Mouse (Mus musculus) liver (tissue): ENCODE measurements around the gene Evc2.

Experiments used
- DNase-seq: peaks from one replicate; pipeline ENCODE4 v3.0.0-alpha.2; 2020; ENCODE audit warnings: mixed read lengths

The Evc2 gene

DNA sequence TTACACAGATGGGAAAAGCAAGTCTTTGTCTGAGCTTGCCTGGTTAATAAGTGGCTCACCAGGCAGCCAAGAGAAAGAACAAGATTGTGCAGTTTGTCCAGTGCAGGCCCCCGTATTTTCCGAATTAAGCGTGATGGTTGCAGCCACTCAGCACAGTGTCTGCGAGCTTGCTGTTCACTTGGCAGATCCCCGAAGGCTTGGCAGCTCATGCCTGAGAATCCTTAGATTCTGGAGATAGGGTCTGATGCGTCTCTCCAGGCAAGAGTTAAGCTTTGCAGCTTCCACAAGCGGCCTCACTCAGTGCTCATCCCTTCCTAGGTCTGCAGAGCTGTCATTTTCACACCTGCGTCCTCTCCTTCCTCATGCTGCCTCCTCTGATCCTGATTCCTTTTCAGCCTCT, 30.5 kb downstream of the Evc2 start:
- no peak for DNase-seq

DNA sequence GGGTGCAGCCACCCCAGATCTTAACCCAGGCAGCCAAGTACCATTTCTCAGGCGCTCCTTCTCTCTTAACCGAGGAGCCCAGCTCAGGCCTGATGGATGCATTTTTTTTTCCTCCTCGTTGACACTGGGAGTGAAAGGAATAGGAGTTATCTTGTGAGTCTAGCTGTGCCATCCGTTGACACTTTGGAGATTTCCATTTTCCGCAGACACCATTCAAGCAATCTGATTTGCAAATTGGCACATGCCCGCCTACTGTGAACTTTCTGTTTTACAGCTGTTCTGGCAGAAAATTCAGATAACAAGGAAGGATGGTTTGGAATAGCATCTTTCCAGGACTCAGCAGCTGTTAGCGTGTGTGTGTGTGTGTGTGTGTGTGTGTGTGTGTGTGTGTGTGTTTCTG, 39.1 kb downstream of the Evc2 start:
- DNase-seq = no peak

DNA sequence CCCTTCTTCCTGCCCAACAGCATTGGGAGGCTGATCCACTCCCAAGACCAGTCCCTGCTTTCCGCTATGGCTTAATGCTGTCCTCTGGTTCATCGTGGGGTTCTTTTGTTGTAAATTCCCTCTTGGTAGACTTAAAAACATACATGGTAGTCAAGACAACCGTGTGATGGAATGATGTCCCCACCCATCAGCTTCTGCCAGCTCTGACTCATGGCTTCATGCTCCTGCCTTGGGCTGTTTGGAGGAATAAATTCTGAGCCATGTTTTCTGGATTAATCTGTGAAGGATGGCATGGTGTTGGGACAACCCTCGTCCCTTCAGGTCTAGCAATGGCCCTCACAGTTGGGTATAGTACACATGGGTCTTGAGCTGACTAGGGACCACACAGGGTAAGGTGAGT, 42.3 kb downstream of the Evc2 start:
- DNase-seq = no peak

DNA sequence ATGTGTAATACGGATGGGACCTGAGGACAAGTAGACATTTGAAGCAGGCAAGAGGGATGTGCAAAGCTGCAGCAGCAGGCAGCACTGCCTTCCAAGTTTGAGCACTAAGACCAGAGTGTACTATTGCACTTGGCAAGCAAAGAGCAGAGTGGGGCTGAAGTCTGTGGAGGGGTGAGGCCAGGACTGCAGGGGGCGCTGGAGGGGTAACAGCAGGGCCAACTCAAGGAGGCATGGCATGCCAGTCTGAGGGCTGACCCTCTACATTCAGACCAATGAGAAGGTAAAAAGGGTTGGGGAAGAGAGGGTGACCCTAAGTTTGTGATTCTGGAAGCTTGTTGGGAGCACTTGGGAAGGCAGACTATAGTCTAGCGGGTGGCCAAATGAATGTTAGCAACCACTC, 45.3 kb downstream of the Evc2 start:
- DNase-seq = peak; percentile 11

DNA sequence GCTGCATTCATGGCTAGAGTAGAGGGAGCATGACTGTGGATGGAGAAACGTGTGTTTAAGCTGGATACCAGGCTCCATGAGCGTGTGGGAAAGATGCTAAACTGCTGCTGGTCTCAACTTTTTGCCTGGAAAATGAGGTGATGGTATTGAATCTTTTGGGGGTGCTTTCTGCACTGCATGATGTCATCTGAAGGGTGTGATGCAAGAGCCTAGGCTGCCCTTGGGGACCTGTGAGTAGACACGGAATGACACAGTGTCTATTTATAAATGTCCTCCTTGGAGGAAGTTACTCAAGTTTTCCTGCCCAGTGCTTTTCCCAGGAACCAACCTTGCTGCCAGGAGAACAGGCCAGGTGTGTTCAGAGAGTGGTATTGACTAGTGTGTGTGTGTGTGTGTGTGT, 50.3 kb downstream of the Evc2 start:
- DNase-seq = no peak

DNA sequence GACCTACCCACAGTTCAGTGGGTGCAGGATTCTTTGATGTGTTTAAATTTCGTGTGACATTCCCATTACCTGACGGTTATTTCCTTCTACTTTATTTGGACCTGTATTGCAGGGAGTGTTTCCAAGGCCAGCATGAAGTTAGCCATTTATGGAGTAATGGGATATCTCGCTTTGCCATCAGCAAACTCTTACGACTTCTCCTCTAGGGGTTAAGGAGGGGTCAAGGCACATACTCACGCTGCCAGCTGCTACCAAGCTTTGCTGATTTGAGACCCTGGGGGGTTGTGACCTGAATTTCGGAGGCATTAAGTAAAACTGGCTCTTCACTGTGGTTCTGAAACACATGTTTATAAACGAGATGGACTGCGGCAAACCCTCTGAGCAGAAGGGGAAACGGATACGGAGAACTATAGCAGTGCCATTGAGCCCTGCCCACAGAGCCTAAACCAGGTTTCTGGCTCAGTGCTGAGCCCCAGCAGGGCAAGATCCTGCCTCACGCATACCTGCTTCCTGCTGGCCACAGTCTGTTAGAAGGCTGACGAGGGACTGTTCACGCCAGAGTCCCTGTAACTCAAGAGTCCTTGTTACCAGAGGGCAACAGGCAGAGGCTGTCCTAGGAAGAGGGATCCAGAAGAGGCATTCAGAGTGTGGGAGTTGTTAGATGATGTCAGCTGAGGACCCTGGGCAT, 51.7 kb downstream of the Evc2 start:
- no peak for DNase-seq

DNA sequence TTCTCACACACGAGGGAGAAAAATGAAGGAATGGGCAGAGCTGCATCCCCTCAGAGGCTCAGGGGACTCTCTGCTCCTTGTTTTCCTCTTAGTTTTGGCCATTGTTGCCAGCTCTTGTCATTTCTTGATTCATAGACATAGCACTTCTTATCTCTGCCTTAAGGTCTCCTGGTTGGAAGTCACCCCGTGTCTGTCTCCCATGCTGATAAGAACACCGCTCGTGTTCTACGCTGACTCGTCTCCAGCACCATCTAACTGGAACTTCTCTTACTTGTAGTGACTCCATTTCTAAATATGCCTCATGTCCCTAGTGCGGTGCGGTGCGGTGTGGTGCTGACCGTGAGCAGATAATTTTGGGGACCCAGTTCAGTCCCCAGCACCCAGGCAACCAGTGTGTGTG, 52.6 kb downstream of the Evc2 start:
- peak; percentile 7 for DNase-seq

DNA sequence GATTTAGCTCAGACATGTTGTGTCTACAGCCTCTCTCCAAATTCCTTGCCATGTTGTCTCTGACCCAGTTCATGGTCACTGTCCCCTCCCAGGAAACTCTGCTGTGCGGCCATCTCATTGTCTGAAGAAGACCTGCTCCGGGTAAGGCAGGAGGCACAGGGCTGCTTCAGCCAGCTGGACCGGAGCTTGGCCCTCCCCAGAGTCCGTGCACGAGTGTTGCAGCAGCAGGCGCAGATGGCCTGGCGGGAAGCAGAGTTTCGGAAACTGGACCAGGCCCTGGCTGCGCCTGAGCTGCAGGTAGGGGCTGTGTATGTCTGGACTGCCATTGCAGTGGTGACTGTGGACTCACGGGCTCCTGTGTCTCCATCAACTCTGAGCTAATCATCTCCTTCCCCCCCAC, 53.6 kb downstream of the Evc2 start:
- no peak for DNase-seq

DNA sequence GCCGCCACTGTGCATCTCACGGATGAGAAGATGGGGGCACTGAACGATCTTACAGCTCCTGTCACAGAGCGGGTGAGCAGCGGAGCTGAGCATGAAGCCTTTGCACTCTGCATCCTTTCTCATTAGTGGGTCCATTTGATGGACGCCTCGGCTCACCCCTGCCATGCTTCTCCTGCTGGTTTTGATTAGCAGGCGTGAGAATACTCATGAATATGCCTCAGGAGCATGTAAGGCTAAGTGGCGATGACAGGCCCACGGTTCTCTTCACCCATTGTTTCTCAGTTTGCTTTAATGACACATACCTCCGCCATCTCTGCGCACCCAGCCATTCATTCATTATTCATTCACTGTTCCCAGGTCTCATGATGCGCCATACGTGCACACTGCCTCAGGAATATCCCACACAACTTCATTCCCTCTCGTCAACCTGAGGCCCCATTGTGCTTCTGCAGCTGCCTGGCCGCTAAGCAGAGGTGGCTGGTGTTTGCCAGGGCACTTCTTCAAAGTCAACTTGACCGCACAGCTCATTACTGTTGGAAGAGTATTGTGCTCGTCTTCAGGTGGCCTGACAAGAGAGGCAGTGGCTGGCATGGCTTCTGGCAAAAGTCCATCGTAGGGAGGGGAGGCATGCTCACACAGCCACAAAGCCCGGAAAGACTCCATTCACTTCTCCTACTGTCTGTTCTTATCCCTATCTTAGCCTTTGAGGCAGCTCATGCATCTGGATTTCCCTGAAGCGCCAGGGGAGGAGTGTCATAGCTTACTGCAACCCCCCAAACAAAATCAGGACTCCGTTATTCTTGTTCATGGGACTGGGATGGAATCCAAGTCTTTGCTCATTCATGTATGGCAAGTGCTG, 57.1 kb downstream of the Evc2 start:
- no peak for DNase-seq

DNA sequence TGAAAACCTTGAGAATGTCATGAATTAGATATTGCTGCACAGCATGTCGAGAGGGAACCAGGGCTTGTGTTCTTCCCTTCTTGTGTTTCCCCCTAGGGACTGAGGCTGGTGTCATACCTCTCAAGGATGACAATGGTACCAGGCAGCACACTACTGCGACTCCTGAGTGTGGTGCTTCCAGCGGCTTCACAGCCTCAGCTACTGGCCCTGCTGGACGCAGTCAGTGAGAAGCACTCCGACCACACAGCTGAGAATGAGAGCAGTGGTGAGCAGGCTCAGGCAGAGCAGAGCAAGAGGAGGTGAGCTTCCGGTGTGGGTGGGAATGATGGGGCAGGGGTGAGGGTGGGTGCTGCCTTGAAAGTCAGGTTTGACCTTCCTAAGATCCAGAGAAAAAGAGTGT, 80.7 kb downstream of the Evc2 start:
- DNase-seq = no peak

DNA sequence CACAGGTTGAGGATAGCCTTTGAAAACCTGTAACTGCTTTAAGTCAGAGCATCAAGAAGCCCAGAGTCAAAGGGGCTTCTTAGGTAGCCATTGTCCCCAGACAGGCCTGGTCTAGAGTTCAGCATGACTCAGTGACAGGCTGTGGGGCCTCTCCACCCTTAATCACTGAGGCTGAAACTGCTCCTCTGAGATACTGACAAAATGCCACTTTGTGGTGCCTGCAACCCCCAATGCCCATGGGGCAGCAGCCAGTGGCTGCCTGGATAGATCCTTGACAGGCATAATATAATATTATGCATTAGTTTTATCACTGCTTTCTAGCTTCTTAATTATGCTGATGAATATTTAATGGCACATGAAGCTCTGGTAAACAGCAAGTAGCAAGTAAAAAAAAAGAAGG, 88.9 kb downstream of the Evc2 start:
- DNase-seq = no peak

DNA sequence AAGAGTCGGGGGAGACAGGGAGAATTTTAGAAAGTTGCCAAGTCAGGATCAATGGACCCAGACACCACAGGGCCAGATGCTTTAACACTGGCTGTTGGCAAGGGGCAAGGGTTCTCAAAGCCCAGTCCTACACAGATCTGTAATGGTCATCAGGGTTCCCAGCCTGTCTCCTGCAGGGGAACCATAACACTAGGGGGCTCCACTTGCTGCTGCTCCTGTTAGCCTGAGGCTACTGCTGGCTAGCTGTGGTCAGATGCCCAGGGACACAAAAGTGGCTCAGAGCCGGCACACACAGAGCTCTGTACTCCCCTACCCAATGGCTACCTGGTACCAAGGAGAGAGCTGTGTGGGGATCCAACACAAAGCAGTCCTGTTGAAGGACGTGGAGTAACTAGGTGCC, 97.1 kb downstream of the Evc2 start:
- DNase-seq = peak; percentile 12

DNA sequence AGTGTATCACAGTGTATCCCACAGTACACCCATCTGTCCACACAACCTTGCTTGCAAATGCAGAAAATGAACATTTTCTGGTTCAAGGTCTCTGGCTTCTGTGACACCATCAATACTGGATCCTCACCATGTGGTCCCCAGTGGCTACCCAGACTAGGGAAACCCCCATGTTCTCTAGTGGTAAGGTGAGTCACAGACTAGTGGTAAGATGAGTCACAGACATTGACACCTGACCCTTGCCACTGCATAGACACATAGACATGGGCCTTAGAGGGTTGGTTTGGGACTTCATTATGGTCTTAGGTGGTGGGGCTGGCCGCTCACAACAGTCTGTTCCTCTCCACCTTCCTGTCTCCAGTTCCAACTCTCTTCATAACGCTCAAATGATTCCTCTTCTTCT, 104.5 kb downstream of the Evc2 start:
- DNase-seq = no peak

DNA sequence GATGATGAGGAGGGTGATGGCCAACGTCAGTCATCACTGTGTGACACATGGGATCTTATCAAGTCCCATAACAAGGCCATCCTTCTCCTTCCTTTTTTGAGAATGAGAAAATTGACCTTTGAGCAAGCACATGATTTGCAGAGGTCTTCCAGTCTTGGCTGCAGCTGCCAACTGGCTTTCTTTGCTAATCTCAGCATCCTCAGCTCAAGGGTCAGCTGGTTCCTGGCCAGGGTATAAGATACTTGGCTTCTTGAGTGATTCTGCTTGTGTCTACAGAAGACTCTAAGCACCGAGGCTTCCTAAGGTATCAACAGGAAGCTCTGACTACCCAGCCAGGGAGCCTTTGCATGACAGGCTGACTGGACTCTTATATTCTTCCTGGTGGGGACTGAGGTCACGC, 109.2 kb downstream of the Evc2 start:
- no peak for DNase-seq

DNA sequence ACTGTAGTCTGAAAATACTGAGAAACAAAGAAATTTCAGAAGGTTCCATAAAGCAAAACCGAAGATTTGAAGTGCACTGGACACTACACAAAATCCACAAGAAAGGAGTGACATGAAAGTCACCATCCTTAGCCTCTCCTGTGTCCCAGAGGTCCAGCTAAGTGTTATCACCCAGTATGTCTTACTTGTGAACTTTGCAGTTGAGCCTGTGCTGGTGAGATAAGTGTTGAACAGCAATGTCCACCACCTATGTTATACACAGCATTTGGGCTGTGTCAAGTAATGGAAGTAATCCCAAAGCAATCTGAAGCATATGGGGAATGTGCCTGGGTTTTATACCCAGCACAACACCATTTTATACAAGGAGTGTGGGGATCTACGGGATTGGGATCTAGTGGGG, 118.3 kb downstream of the Evc2 start:
- DNase-seq = peak; percentile 31

DNA sequence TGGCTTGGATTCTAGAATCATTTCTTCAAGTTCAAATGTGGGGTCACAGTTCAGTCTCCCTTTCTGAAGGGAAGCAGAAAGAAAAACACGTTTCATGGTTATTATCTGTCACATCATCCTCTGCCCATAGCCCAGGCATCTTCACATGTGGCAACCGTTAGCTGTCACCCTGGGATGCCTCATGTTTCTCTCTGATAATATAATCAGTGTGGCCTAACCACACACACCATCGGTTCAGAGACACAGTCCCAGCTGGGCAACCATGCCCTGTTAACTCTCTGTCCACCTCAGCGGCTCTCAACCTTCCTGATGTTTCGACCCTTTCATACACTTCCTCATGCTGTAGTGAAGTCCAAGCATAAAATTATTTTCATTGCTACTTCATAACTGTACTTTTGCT, 118.9 kb downstream of the Evc2 start:
- peak; percentile 65 for DNase-seq

DNA sequence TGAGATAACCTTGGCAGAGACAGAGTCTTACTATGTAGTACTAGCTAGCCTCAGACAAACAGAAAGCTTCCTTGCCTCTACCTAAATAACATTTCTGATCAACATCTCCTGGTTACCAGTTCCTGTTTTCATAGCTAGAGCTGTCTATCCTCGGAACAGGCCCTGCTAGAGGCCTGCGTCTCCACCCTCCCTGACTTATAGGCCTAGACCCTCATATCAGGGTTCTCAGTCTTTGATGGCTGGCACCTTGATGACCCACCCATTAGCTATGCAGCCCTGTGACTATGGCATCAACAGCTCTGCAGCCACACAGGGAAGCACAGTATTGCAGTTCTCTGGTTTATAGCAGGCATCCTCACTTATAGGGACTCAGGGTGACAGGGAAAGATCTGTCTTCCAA, 119.5 kb downstream of the Evc2 start:
- peak; percentile 60 for DNase-seq

DNA sequence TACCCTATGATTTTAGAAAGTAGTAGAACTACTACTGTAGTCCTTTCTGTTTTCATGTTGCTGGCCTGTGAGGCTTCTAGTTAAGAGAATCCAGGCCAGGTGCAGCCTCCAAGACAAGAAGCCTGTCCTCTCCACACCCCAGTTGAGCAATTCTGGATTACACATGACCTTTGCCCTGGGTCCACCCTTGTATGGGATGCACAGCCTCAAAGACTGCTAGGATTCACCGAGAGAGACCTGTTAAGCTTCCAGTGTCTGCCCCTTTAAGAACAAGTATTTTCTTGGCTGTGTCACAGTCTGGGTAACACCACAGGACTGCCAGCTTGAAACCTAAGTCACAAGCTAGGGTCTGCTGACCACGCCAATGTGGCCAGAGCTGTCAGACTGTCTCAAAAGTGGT, 119.9 kb downstream of the Evc2 start:
- DNase-seq = no peak

DNA sequence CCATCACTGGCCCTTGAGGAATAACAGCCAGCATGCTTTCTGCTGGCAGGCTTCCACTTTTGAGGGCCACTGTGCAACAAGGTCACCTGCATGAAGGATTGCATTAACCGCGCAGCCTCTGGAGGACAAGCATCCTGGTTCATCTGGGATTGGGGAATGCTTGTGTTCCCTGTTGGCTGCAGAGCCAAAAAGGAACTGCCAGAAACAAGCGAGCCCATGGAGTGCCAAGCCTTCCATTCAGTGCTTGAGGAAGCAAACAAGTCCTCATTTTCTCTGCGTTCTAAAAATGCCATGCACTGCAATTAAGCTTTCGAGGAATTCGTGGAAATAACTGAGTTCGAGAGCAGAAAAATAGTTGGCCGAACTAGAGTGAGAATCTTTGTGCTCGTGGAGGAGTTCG, 127.2 kb downstream of the Evc2 start:
- DNase-seq = no peak

DNA sequence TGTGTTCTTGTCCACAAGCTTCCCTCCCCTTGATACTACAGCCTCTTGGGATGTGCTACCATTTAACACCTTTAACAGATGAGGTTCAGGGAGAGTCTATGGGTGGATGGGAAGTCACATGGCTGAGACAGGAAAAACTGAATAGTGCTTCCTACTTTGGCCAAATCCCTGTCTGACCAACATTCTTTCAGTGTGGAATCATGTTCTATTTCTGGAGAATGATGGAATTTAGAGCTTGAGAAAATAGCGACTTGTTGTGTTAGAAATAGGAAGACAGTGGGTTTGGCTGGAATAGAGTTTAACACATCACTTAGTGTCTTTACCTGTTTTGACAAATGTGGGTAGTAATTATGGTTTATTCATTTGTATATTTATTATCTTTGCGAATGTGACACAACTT, 129.3 kb downstream of the Evc2 start:
- DNase-seq = no peak

DNA sequence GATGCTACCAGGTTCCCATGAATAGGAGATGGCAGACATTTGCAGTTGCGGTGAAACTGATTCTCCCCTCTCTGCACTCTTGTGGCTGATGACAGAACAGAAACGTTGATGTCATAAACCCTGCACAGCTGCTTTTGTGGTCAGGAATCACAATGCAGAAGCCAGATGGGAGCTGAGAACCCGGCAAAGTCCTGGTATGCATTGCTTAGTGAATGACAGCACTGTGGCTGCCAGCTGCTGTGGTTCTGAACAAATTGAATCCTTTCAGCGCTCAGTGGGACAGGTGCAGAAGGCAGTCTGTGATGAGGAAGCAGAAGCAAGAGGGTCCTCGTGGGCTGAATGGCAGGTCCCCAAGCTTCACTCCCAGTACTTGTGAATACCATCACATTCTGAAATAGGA, 130.7 kb downstream of the Evc2 start:
- DNase-seq = no peak

DNA sequence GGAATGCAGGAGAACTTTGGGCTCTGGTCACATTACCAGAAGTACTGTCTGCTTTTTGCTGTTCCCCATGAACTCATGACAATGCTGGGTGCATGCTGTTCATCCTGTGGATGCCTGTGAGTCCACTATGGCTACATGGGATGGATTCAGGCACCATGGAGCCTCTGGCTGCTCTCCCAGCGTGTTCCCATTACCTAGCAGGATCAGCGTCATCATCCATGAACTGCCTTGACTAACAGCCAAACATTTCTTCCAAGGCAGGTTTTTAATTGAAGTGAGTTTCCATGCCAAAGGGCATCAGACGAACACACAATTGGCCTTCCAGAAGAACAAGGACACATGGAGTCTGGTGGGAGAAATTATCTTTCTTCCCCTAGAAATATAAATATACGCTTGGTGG, 133.3 kb downstream of the Evc2 start:
- DNase-seq = no peak

DNA sequence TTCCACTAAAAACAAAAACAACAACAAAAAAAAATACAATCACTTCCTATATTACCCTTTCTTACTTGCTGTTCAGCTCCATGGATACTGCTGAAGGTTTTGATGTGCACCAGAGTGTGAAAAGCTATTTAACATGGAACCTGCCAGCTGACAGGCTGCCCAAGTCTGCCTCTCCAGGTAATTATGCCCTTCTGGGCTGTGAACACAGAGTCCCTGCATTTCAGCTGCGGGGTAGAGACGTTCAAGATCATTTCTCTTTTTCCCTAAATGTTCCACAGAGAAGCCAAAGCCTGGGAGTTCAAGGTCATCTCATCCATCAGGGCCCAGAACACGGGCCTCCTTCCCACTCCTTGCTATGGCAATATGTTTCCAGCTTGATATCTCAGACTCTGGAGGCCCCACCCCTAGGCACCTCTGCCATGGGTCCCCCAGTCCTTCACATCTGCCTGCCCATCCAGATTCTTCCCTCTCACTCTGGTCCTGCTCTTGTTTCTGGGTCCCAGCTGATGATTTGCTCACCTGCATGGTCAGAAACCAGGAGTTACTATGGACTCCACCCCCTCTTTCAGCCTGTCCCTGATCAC, 133.8 kb downstream of the Evc2 start:
- peak; percentile 13 for DNase-seq
